Mouse (Mus musculus) CD8-positive naive resting alpha-beta T cell, adult 57 days (primary cell): ENCODE data around the gene Rfk. TPM values are rescaled to one million over a fixed set of nuclear protein-coding genes. Genes with fewer than 3 reads are reported as not detected.

ENCODE experiments used
- total RNA-seq: library from RNA; stranded (reverse); gene quantifications from one replicate; pipeline ENCODE4 v1.2.4, GENCODE M21; 2023

Gene Rfk
- 34.8 TPM for total RNA-seq

GRCm38 (mm10) chr19:17393841-17394591, at the start of gene Rfk:
Rfk (plus strand) TSS chr19:17394043.

DNA sequence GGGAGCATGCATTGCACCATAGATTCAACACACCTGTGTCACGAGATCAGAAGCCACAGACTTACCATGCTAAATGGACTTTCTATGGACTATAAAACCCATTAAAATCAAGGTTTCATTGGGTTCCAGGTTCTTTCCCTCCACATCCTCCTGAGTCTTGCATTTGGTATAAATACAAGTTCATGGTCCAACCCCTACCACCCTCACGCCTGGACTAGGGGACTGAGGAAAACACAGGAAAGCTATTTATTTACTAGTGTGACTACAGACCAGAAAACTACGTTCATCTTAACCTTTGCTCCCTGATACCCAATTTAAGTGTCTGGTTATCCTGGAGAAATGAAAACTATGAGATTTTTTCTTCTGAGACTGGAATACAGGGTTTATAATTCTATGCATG, 21.1 kb upstream of the Rfk start, which contains the start of gene Gcnt1:
Gene Gcnt1, minus strand, starts transcription at position 144 of the 400 bp plus-strand sequence.

Other genes with a start within 250 kb of the Rfk start
- 2.0 TPM for gene Gcnt1, start 21.2 kb upstream of the Rfk start, total RNA-seq